Mouse (Mus musculus) CH12.LX (cell line): ENCODE measurements around the gene Corin.

ENCODE experiments used
- MAFK ChIP-seq: IDR thresholded peaks from 2 replicates; pipeline ENCODE4 v1.6.1; 2011; ENCODE audit warnings: low read length, improper control_type of control experiment; ENCODE audit not compliant: insufficient replicate concordance
- MXI1 ChIP-seq: IDR thresholded peaks from 2 replicates; pipeline ENCODE4 v1.6.1; 2011; ENCODE audit warnings: mild to moderate bottlenecking, low read depth, low read length, improper control_type of control experiment
- USF1 ChIP-seq: IDR thresholded peaks from 2 replicates; pipeline ENCODE4 v1.6.1; 2014; ENCODE audit warnings: low read depth, mild to moderate bottlenecking, inconsistent platforms, low read length, improper control_type of control experiment

- TF ChIP-seq MAFK (no peak), USF1 (no peak), MXI1 (no peak)
Observed at GRCm38 (mm10) chr5:72353746-72354145, 150.5 kb downstream of the Corin start.
